Mouse (Mus musculus) kidney, adult 9 months (tissue): ENCODE data around the gene Tbx3.

Source experiments
- DNase-seq: peaks from one replicate; pipeline ENCODE4 v3.0.0; 2022

Gene Tbx3

GRCm38 (mm10) chr5:119670566-119671108 lies at the start of gene Tbx3:
TSS of gene Tbx3 (plus strand) at chr5:119670669.
- peak; percentile 86 for DNase-seq

GRCm38 (mm10) chr5:119622076-119622475 lies 48.4 kb upstream of the Tbx3 start:
- no peak for DNase-seq

GRCm38 (mm10) chr5:119624554-119624953 lies 45.9 kb upstream of the Tbx3 start:
- DNase-seq, result no peak

GRCm38 (mm10) chr5:119625603-119626002 lies 44.9 kb upstream of the Tbx3 start:
- no peak for DNase-seq

GRCm38 (mm10) chr5:119626154-119626553 lies 44.3 kb upstream of the Tbx3 start:
- DNase-seq, result no peak

- DNase-seq, result no peak
Measured at GRCm38 (mm10) chr5:119626662-119627061, 43.8 kb upstream of the Tbx3 start.

- DNase-seq, result no peak
Measured at GRCm38 (mm10) chr5:119628100-119628499, 42.4 kb upstream of the Tbx3 start.

- DNase-seq, result peak; percentile 10
Measured at GRCm38 (mm10) chr5:119628746-119629327, 41.6 kb upstream of the Tbx3 start.

- no peak for DNase-seq
Measured at GRCm38 (mm10) chr5:119633581-119633980, 36.9 kb upstream of the Tbx3 start.

GRCm38 (mm10) chr5:119634861-119635260 lies 35.6 kb upstream of the Tbx3 start:
- DNase-seq, result no peak

- no peak for DNase-seq
Measured at GRCm38 (mm10) chr5:119638300-119638699, 32.2 kb upstream of the Tbx3 start.

- DNase-seq, result no peak
Measured at GRCm38 (mm10) chr5:119641094-119641493, 29.4 kb upstream of the Tbx3 start.

GRCm38 (mm10) chr5:119641714-119642113 lies 28.8 kb upstream of the Tbx3 start:
- DNase-seq, result no peak

- DNase-seq, result no peak
Measured at GRCm38 (mm10) chr5:119646965-119647364, 23.5 kb upstream of the Tbx3 start.

- no peak for DNase-seq
Measured at GRCm38 (mm10) chr5:119651135-119651965, 19.1 kb upstream of the Tbx3 start.

- DNase-seq, result no peak
Measured at GRCm38 (mm10) chr5:119656354-119656753, 14.1 kb upstream of the Tbx3 start.

GRCm38 (mm10) chr5:119656856-119657255 lies 13.6 kb upstream of the Tbx3 start:
- no peak for DNase-seq

- DNase-seq, result no peak
Measured at GRCm38 (mm10) chr5:119657362-119657761, 13.1 kb upstream of the Tbx3 start.

GRCm38 (mm10) chr5:119657804-119658203 lies 12.7 kb upstream of the Tbx3 start:
- no peak for DNase-seq

- DNase-seq, result no peak
Measured at GRCm38 (mm10) chr5:119658396-119658795, 12.1 kb upstream of the Tbx3 start.

- DNase-seq, result no peak
Measured at GRCm38 (mm10) chr5:119659041-119659440, 11.4 kb upstream of the Tbx3 start.

GRCm38 (mm10) chr5:119660526-119661410 lies 9.7 kb upstream of the Tbx3 start:
- DNase-seq, result no peak

GRCm38 (mm10) chr5:119661474-119661873 lies 9.0 kb upstream of the Tbx3 start:
- DNase-seq, result no peak
